Mouse (Mus musculus) olfactory bulb, adult 2 months (tissue): Measurements from ENCODE around the gene Ahdc1. TPM values are rescaled to one million over a fixed set of nuclear protein-coding genes. Genes with fewer than 3 reads are reported as not detected.

Experiments
- H3K27ac ChIP-seq: fragments of 200-500 bp; 2 replicates; pipeline ENCODE4 v1.5.1; 2012; ENCODE audit warnings: low read depth, low read length; ENCODE audit not compliant: insufficient read depth
- H3K4me1 ChIP-seq: fragments of 200-500 bp; 2 replicates; pipeline ENCODE4 v1.6.1; 2012; ENCODE audit warnings: low read length; ENCODE audit not compliant: control insufficient read depth, insufficient read depth
- H3K4me3 ChIP-seq: fragments of 200-500 bp; 2 replicates; pipeline ENCODE4 v1.5.1; 2012; ENCODE audit warnings: mild to moderate bottlenecking, low read depth, low read length, moderate library complexity; ENCODE audit not compliant: insufficient read depth
- CTCF ChIP-seq: fragments of 200-500 bp; IDR thresholded peaks from 2 replicates; pipeline ENCODE4 v1.5.1; 2012; ENCODE audit warnings: low read depth, mild to moderate bottlenecking, low read length, moderate library complexity; ENCODE audit not compliant: insufficient read depth
- POLR2A ChIP-seq: fragments of 200-500 bp; IDR thresholded peaks from 2 replicates; pipeline ENCODE4 v1.6.1; 2012; ENCODE audit warnings: mild to moderate bottlenecking, low read depth, low read length, moderate library complexity; ENCODE audit not compliant: insufficient read depth
- WGBS: fragments of 180-500 bp; shearing (Covaris S2); methylation state at CpG from one replicate; pipeline ENCODE4 v1.1.7; 2018; 5-methylcytosine and 5-hydroxymethylcytosine counted together
- polyA plus RNA-seq: library from polyadenylated mRNA; stranded (reverse); fragments of >200 nt; gene quantifications from 2 replicates; pipeline ENCODE4 v1.2.4, GENCODE M21; 2012; ENCODE audit warnings: low replicate concordance; ENCODE audit not compliant: missing spikeins, insufficient read depth, insufficient read length

Gene Ahdc1
- polyA plus RNA-seq, 1 experiment: not detected

DNA sequence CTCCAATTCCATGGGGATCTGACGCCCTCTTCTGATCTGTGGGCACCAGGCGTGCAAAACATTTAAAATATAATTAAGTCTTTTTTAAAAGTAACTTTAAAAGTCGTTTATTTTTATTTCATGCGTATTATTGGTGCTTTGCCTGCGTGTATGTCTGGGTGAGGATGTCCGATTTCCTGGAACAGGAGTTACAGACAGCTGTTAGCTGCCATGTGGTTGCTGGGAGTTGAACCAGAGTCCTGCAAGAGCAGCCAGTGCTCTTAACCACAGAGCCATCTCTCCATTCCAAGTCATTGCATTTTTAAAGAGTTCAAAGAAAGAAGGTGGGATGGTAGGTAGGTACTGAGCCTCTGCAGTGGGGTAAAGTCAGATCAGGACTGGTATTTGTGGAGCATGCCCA is 43.5 kb downstream of the Ahdc1 start:
- Histone ChIP-seq H3K4me3 (no peak overlapping the region), H3K27ac (no peak overlapping the region), H3K4me1 (peaks cover 72% of the 10 kb centered on the region)
- TF ChIP-seq CTCF: no peak
- TF ChIP-seq POLR2A: no peak
- 87% methylated on average over 6 of the region's 6 CpGs for WGBS

DNA sequence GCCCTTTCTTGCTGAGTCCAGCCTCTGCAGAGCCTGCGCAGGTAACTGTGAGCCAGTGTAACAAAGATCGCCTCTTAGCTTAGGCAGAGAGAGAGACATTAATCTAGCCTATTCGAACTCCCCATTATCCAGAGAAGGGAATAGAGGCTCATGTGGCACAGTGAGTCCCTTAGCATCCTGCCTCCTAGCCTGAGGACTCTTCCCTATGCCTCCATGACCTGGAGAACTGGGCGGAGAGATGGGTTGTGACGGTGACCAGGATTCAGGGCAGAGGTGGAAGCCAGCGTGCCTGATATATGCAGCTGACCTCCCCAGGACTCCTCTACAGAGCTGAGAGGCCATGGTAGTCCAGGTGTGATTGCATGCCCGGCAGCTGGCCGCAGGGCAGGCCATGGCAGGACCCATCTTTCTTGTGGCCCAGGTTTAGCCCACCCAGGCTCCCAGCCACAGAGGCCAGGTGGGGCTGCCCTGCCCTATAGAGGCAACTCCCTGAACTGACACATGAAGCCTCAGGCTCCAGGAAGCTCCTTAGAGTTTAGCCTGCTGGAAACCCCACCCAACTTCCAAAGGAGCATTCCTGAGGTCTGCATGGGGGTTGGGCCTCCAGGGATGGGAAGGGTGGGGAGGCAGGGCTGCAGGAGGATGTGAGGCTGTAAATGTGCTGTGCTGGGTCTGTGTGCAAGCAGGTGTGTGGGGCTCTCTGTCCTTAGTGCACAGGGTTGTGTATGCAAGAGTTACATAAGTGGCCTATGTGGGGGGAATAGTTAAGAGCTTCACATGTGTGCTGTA is 44.3 kb downstream of the Ahdc1 start:
- H3K27ac ChIP-seq: peak overlapping the region; percentile 16; the same call in 1 of the 2 replicates
- no peak for TF ChIP-seq POLR2A
- TF ChIP-seq CTCF: no peak
- WGBS: 80% methylated on average over 8 of the region's 8 CpGs
- H3K4me3 ChIP-seq: no peak overlapping the region
- peaks cover 64% of the 10 kb centered on the region for H3K4me1 ChIP-seq

DNA sequence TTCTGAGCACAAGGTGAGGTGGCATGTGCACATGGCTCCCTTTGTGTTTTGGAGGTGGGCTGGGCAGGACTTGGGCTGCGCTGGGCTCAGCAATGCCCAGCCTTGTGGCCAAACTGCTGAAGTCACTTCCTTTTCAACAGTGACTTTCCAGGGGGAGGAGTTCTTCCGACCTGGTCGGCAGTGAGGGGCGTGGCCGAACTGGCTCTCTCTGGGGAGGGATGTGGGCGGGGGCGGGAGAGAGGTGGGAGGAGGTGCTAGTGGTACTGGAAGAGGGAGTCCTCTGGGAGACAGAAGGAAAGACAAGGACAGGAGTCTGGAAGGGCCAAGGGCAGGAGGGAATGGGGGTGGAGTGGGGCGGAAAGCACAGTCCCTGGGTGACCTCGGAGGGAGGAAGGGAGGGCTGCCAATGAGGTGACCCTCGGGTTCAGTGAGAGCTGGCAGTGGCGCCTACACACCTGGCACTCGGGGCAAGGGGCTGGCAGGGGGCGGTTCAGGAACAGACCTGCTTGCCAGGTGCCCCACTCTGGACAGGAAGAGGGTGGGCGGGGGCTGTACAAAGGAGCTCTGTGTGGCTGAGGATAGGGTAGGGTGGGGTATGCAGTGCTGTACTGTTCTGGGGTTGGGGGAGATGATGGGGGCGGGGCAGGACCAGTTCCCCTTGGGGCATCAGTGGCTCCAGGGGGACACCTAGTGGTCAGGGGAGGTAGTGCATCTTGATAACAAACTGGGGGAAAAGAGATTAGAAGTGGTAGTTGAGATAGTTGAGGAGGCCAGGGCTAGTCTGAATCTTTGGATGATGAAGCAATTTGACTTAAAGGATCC is 45.2 kb downstream of the Ahdc1 start:
- H3K4me1 ChIP-seq: peaks cover 56% of the 10 kb centered on the region
- H3K4me3 ChIP-seq: no peak overlapping the region
- TF ChIP-seq CTCF: no peak
- TF ChIP-seq POLR2A: no peak
- peak overlapping the region; percentile 16; the same call in 1 of the 2 replicates for H3K27ac ChIP-seq
- WGBS: 13% methylated on average over 15 of the region's 15 CpGs

DNA sequence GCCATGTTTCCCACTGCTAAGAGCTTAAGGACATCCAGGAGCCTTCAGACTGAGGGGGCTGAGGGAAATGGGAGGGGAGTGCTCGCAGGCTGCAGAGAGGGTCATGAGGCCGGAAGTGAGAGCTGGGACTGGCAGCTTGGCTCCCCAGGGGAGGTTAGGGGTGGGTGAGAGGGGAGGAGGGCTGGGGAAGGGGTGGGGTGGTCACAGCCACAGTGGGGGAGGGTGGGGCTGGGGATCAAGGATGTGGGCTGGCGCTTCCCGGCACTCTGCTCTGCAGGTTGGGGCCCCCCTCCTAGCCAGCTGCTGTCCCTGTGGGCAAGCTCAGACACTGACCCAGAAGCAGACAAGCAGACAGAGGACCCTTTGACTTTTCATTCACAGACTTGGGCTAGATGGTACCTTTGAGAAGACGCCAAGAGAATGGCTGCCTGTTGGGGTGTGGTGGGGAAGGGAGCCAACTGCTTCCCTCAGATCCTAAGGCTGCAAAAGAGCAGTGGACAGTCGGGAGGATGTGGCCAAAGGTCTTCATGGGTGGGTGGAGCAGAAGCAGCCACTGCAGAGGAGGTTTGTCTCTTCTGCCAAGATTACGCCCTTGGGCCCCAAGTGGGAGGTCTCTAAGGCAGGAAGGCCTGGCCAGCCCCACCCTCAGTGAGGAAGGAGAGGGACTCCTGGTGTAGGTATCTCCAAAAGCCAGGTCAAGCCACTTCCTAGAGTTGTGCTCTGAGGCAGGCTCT is 46.5 kb downstream of the Ahdc1 start:
- H3K4me3 ChIP-seq: no peak overlapping the region
- peaks cover 43% of the 10 kb centered on the region for H3K4me1 ChIP-seq
- H3K27ac ChIP-seq: peak overlapping the region; percentile 21; the same call in 1 of the 2 replicates
- WGBS: 36% methylated on average over 7 of the region's 7 CpGs
- TF ChIP-seq POLR2A: no peak
- TF ChIP-seq CTCF: no peak

DNA sequence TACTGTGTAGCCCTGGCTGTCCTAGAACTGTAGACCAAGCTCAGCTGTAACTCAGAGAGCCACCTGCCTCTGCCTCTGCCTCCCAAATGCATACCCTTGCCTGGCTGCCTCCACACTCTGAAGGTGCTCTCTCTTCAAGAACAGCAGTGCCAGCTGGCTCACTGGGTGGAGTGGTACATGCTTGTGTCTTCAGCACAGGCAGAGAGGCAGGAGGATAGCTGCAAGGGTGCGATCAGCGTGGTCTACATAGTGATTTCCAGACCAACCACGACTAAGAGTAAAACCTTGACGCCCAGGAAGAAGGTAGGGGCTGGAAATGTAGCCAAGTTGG is 47.0 kb downstream of the Ahdc1 start:
- Histone ChIP-seq H3K4me3 (no peak overlapping the region), H3K27ac (peak overlapping the region; percentile 21; the same call in 1 of the 2 replicates), H3K4me1 (peaks cover 38% of the 10 kb centered on the region)
- WGBS: 74% methylated on average over 4 of the region's 4 CpGs
- TF ChIP-seq POLR2A (no peak), CTCF (no peak)

DNA sequence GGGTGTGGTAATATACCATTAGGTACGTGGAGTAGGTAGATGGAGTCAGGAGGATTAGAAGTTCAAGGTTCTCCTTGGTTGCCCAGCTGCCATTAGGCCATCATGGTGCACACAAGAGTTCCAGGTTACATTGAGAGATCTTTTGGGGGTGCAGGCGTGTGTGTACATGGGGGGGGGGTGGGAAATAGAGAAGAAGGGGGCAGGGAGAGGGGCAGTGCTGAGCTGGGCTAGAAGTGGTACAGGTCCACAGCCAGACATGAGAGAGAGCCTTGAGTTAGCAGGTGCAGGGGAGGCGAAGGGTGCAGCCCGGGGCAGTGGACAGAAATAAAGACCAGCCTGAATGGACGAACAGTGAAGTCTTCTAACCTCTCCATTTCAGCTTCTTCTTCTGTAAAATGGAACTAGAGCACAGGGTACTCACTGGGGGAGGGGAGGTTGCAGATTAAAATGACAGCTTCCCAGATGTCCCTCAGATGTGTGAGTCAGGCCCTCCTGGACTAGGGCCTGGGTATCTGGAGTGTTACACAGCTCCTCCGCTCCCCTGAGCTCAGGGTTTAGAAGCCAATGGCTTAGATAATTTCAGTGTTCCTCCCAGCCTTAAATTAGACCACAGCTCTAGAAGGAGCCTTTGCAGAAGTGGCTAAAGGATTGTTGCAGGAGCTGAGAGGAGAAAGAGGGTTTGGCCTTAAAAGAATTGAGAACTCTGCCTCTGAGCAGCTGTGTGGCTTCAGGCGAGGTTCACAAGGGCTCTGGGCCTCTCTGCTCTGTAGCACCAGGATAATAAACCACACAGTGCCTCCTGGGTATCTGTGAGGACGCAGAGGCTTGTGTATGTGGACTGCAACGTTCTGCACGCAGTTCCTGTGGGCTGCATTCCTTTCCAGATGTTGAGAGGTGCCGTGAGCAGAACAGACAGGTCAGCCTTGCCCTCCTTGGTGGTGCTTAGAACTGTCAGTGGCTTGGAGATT is 47.7 kb downstream of the Ahdc1 start:
- H3K4me3 ChIP-seq: no peak overlapping the region
- WGBS: 61% methylated on average over 11 of the region's 11 CpGs
- peak overlapping the region; percentile 21; the same call in 1 of the 2 replicates for H3K27ac ChIP-seq
- H3K4me1 ChIP-seq: peaks cover 36% of the 10 kb centered on the region
- no peak for TF ChIP-seq CTCF
- no peak for TF ChIP-seq POLR2A

DNA sequence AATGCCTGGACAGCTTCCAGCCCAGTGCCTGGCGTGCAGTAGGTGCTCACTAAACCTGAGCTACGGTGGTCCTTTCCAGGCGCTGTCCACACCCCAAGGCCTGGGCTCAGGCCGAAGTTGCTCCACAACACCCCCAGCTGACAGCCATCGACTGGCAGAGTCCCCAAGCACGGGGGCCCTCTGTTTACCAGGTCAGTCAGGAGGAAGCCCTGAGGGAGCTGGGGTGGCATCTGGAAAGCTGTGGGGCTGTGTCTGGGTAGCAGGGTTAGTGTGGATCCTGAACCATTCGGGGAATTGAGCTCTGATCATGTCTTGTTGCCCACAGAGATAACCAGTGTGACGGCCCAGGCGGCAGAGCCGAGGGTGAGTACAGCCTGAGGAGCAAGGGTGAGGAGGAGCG is 49.6 kb downstream of the Ahdc1 start:
- no peak for TF ChIP-seq CTCF
- TF ChIP-seq POLR2A: no peak
- Histone ChIP-seq H3K27ac (no peak overlapping the region), H3K4me3 (no peak overlapping the region), H3K4me1 (peaks cover 30% of the 10 kb centered on the region)
- WGBS: 93% methylated on average over 11 of the region's 11 CpGs

DNA sequence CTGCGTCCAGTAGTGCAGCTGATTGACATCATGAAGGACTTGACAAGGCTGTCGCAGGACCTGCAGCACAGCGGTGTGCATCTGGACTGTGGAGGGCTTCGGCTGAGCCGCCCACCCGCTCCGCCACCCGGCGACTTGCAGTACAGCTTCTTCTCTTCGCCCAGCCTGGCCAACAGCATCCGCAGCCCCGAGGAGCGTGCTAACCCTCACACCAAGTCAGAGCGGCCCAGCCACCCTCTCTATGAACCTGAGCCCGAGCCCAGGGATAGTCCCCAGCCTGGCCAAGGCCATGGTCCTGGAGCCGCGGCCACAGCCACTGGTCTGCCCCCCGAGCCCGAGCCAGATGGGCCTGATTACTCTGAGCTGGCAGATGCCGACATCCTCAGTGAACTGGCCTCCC is 50.7 kb downstream of the Ahdc1 start:
- TF ChIP-seq CTCF (no peak), POLR2A (no peak)
- H3K4me3 ChIP-seq: no peak overlapping the region
- H3K4me1 ChIP-seq: peaks cover 22% of the 10 kb centered on the region
- WGBS: 90% methylated on average over 20 of the region's 20 CpGs
- no peak overlapping the region for H3K27ac ChIP-seq
